Mouse (Mus musculus) lung, adult 2 months (tissue): ENCODE results near the gene Ascl4.

ENCODE experiments used
- CTCF ChIP-seq: fragments of 200-500 bp; IDR thresholded peaks from 2 replicates; pipeline ENCODE4 v1.5.1; 2011; ENCODE audit warnings: mild to moderate bottlenecking, low read length, control low read depth; ENCODE audit not compliant: insufficient read depth
- POLR2A ChIP-seq: fragments of 200-500 bp; IDR thresholded peaks from 2 replicates; pipeline ENCODE4 v1.6.1; 2011; ENCODE audit warnings: low read depth, mild to moderate bottlenecking, control low read depth, low read length, borderline replicate concordance; ENCODE audit errors: extremely low read depth

DNA sequence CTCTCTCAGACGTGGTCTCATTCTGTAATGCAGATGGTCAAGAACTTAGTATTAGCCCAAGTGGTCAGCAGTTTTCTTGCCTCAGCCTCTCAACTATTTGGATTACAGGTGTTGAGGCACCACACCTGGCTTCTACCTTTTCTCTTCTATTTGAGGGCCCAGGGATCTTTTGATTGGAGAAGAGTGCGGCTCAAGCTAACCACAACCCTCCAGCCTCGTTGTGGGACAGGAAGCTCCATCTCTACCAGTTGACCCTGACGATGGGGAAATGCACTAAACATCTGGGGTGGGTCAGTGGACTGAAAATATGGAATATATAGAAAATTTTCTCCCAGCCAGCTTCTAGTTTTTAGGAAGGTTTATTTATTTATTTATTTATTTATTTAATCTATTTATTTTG, 64.9 kb downstream of the Ascl4 start:
- no peak for TF ChIP-seq CTCF
- TF ChIP-seq POLR2A: no peak
